Mouse (Mus musculus) hindbrain, embryonic 11.5 days (tissue): Measurements from ENCODE around the gene Sncg. TPM values are rescaled to one million over a fixed set of nuclear protein-coding genes. Genes with fewer than 3 reads are reported as not detected.

Experiments
- ATAC-seq: fragments of 200-750 bp; cut with Nextera tagmentation; 2 replicates; pipeline ENCODE4 v1.8.0; 2017; ENCODE audit warnings: mild to moderate bottlenecking, moderate TSS enrichment, moderate library complexity; ENCODE audit not compliant: low FRiP score
- DNase-seq: peaks from one replicate; pipeline ENCODE4 v3.0.0-alpha.2; 2015; ENCODE audit warnings: low spot score
- H3K27ac ChIP-seq: fragments of 300-500 bp; sonication (generic); 2 replicates; pipeline ENCODE4 v1.5.1; 2014; ENCODE audit warnings: mild to moderate bottlenecking, low read depth, low read length
- H3K27me3 ChIP-seq: fragments of 300-500 bp; sonication (generic); 2 replicates; pipeline ENCODE4 v1.6.1; 2014; ENCODE audit warnings: mild to moderate bottlenecking, low read length, moderate library complexity, mixed read lengths; ENCODE audit not compliant: control insufficient read depth, insufficient read depth
- H3K36me3 ChIP-seq: fragments of 300-500 bp; sonication (generic); 2 replicates; pipeline ENCODE4 v1.6.1; 2014; ENCODE audit warnings: mild to moderate bottlenecking, low read length, moderate library complexity, mixed read lengths; ENCODE audit not compliant: control insufficient read depth, insufficient read depth
- H3K4me1 ChIP-seq: fragments of 300-500 bp; sonication (generic); replicated peaks from 2 replicates; pipeline ENCODE4 v1.6.1; 2014; ENCODE audit warnings: low read length, mixed read lengths; ENCODE audit not compliant: control insufficient read depth, insufficient read depth
- H3K4me2 ChIP-seq: fragments of 300-500 bp; sonication (generic); replicated peaks from 2 replicates; pipeline ENCODE4 v1.6.1; 2014; ENCODE audit warnings: mild to moderate bottlenecking, low read depth, low read length
- H3K4me3 ChIP-seq: fragments of 300-500 bp; sonication (generic); 2 replicates; pipeline ENCODE4 v1.5.1; 2014; ENCODE audit warnings: low read depth, low read length
- H3K9ac ChIP-seq: fragments of 300-500 bp; sonication (generic); 2 replicates; pipeline ENCODE4 v1.6.1; 2014; ENCODE audit warnings: low read depth, low read length
- H3K9me3 ChIP-seq: fragments of 300-500 bp; sonication (generic); 2 replicates; pipeline ENCODE4 v1.6.1; 2016; ENCODE audit warnings: low read length; ENCODE audit not compliant: control insufficient read depth
- WGBS: fragments of 180-500 bp; shearing (Covaris S2); extraction: QIAGEN DNeasy Blood & Tissue Kit; methylation state at CpG from one replicate; pipeline ENCODE4 v1.1.7; 2014; 5-methylcytosine and 5-hydroxymethylcytosine counted together
- polyA plus RNA-seq: library from polyadenylated mRNA; unstranded; fragments of >200 nt; fragmentation: Nextera tagmentation; extraction: Ambion mirVana; gene quantifications from 2 replicates; pipeline ENCODE4 v1.2.1, GENCODE M21; 2014

Sncg gene
- polyA plus RNA-seq, 1 experiment from 2014 or later = 123 TPM

- ATAC-seq = no peak
- no peak within 1 kb of the TSS for H3K9ac ChIP-seq
- H3K36me3 ChIP-seq = no peaks in the 10 kb centered on the region
- H3K27ac ChIP-seq = no peak within 1 kb of the TSS
- no peak for DNase-seq
- 80% methylated on average over 6 of the region's 6 CpGs for WGBS
- no peak within 1 kb of the TSS for H3K4me3 ChIP-seq
- no peaks in the 10 kb centered on the region for H3K9me3 ChIP-seq
- H3K27me3 ChIP-seq = no peaks in the 10 kb centered on the region
- H3K4me1 ChIP-seq = no peaks in the 10 kb centered on the region
- no peak within 1 kb of the TSS for H3K4me2 ChIP-seq
These were observed 19.3 kb downstream of the Sncg start, which contains the start of gene Fam25c for GRCm38 (mm10) chr14:34355301-34355700. TSS of gene Fam25c (minus strand) at chr14:34355433.

GRCm38 (mm10) chr14:34354456-34354855 is 20.1 kb downstream of the Sncg start:
- WGBS = 85% methylated on average over 4 of the region's 4 CpGs
- H3K27me3 ChIP-seq = no peaks in the 10 kb centered on the region
- H3K27ac ChIP-seq = no peak overlapping the region
- H3K4me1 ChIP-seq = no peaks in the 10 kb centered on the region
- ATAC-seq (no peak), DNase-seq (no peak)
- H3K9me3 ChIP-seq = no peaks in the 10 kb centered on the region
- H3K36me3 ChIP-seq = no peaks in the 10 kb centered on the region
- no peak overlapping the region for H3K4me3 ChIP-seq
- no peak overlapping the region for H3K9ac ChIP-seq
- H3K4me2 ChIP-seq = no peak overlapping the region

GRCm38 (mm10) chr14:34353326-34353725 is 21.3 kb downstream of the Sncg start:
- DNase-seq (no peak), ATAC-seq (no peak)
- no peaks in the 10 kb centered on the region for H3K9me3 ChIP-seq
- no peak overlapping the region for H3K4me2 ChIP-seq
- H3K27ac ChIP-seq = no peak overlapping the region
- no peak overlapping the region for H3K9ac ChIP-seq
- H3K27me3 ChIP-seq = no peaks in the 10 kb centered on the region
- no peaks in the 10 kb centered on the region for H3K4me1 ChIP-seq
- H3K36me3 ChIP-seq = no peaks in the 10 kb centered on the region
- 96% methylated on average over 3 of the region's 3 CpGs for WGBS
- H3K4me3 ChIP-seq = no peak overlapping the region

- Histone ChIP-seq H3K27me3 (no peaks in the 10 kb centered on the region), H3K36me3 (no peaks in the 10 kb centered on the region), H3K9me3 (no peaks in the 10 kb centered on the region), H3K9ac (no peak overlapping the region), H3K4me2 (no peak overlapping the region), H3K4me3 (no peak overlapping the region), H3K27ac (no peak overlapping the region), H3K4me1 (no peaks in the 10 kb centered on the region)
- no peak for ATAC-seq
- no peak for DNase-seq
- WGBS = 74% methylated on average over 6 of the region's 6 CpGs
These were observed 22.1 kb downstream of the Sncg start for GRCm38 (mm10) chr14:34352523-34352922.

GRCm38 (mm10) chr14:34351660-34352059 is 22.9 kb downstream of the Sncg start:
- H3K9ac ChIP-seq = no peak overlapping the region
- DNase-seq = no peak
- no peaks in the 10 kb centered on the region for H3K9me3 ChIP-seq
- 59% methylated on average over 3 of the region's 3 CpGs for WGBS
- no peaks in the 10 kb centered on the region for H3K27me3 ChIP-seq
- ATAC-seq = no peak
- no peak overlapping the region for H3K27ac ChIP-seq
- H3K4me3 ChIP-seq = no peak overlapping the region
- no peaks in the 10 kb centered on the region for H3K4me1 ChIP-seq
- no peak overlapping the region for H3K4me2 ChIP-seq
- no peaks in the 10 kb centered on the region for H3K36me3 ChIP-seq

GRCm38 (mm10) chr14:34349007-34349406 is 25.6 kb downstream of the Sncg start:
- no peaks in the 10 kb centered on the region for H3K4me1 ChIP-seq
- no peak overlapping the region for H3K4me2 ChIP-seq
- WGBS = 86% methylated on average over 8 of the region's 8 CpGs
- no peak overlapping the region for H3K4me3 ChIP-seq
- H3K9ac ChIP-seq = no peak overlapping the region
- no peak for ATAC-seq
- H3K27me3 ChIP-seq = no peaks in the 10 kb centered on the region
- H3K9me3 ChIP-seq = no peaks in the 10 kb centered on the region
- H3K27ac ChIP-seq = no peak overlapping the region
- H3K36me3 ChIP-seq = no peaks in the 10 kb centered on the region
- no peak for DNase-seq

GRCm38 (mm10) chr14:34348301-34348700 is 26.3 kb downstream of the Sncg start:
- Histone ChIP-seq H3K9ac (no peak overlapping the region), H3K4me3 (no peak overlapping the region), H3K27me3 (no peaks in the 10 kb centered on the region), H3K4me1 (no peaks in the 10 kb centered on the region), H3K27ac (no peak overlapping the region), H3K4me2 (no peak overlapping the region), H3K9me3 (no peaks in the 10 kb centered on the region), H3K36me3 (peaks cover 2% of the 10 kb centered on the region; the same call in 1 of the 2 replicates)
- 87% methylated on average over 7 of the region's 7 CpGs for WGBS
- DNase-seq (no peak), ATAC-seq (no peak)

GRCm38 (mm10) chr14:34347084-34347483 is 27.5 kb downstream of the Sncg start:
- WGBS = 96% methylated on average over 5 of the region's 5 CpGs
- Histone ChIP-seq H3K27ac (no peak overlapping the region), H3K9me3 (no peaks in the 10 kb centered on the region), H3K9ac (no peak overlapping the region), H3K4me3 (no peak overlapping the region), H3K4me2 (no peak overlapping the region), H3K27me3 (no peaks in the 10 kb centered on the region), H3K36me3 (peaks cover 3% of the 10 kb centered on the region), H3K4me1 (no peaks in the 10 kb centered on the region)
- ATAC-seq = no peak
- no peak for DNase-seq

GRCm38 (mm10) chr14:34345771-34346566 is 28.6 kb downstream of the Sncg start:
- Histone ChIP-seq H3K9me3 (no peaks in the 10 kb centered on the region), H3K36me3 (peaks cover 5% of the 10 kb centered on the region), H3K4me2 (no peak overlapping the region), H3K4me3 (no peak overlapping the region), H3K27me3 (no peaks in the 10 kb centered on the region), H3K9ac (no peak overlapping the region), H3K27ac (no peak overlapping the region), H3K4me1 (no peaks in the 10 kb centered on the region)
- WGBS = 63% methylated on average over 12 of the region's 12 CpGs
- no peak for ATAC-seq
- no peak for DNase-seq
